Mouse (Mus musculus): ENCODE data around the gene Ppib. TPM values are rescaled to one million over a fixed set of nuclear protein-coding genes. Genes with fewer than 3 reads are reported as not detected.
A peak's percentile ranks its signal among the peaks of the same experiment; 100 is the strongest.

Ppib gene
- polyA plus RNA-seq, 1 experiment: 117 TPM

DNA sequence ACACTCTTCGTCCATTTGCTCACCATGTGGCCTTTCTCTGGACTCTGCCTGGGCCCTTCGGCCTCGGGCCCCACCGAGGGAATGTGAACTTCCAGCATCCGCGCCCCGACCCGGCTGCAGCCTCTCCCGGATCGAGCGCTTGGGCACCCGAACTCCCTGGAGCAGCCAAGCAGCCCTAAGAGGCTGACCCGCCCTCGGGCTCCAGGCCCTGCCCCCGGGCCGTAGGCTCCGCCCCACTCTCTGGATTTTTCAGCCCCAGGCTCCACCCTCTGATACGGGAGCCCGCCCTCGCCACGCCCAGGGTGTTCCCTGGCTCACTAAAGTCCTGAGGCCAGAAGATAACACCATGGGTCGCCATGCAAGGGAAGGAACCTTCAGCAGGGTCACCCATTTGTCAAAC is 9.6 kb downstream of the Ppib start, which contains the start of gene Snx22:
TSS of gene Snx22 (minus strand) at position 137 of the 400 bp plus-strand sequence.
- H3K4me1 ChIP-seq (ENCODE audit: control insufficient read depth, insufficient read depth, insufficient read length): peaks cover 12% of the 10 kb centered on the region; the same call in 1 of the 2 replicates
- under 1% methylated on average over 22 of the region's 22 CpGs for WGBS
- TF ChIP-seq CTCF (IDR thresholded peaks at IDR 0.05; ENCODE audit: extremely low read depth, insufficient read depth, insufficient read length, insufficient replicate concordance) (no peak), POLR2A (IDR thresholded peaks at IDR 0.05; ENCODE audit: low read depth, low read length) (no peak)
- peak within 1 kb of the TSS; percentile 55 for H3K4me3 ChIP-seq (ENCODE audit: extremely low read depth, insufficient read depth, insufficient read length)
- H3K27ac ChIP-seq (ENCODE audit: insufficient read depth, low read length): no peak within 1 kb of the TSS
- H3K36me3 ChIP-seq (ENCODE audit: control insufficient read depth, insufficient read depth, low read length): peaks cover 25% of the 10 kb centered on the region
- H3K27me3 ChIP-seq (ENCODE audit: control insufficient read depth, insufficient read depth, low read length): peaks cover 11% of the 10 kb centered on the region
- DNase-seq (ENCODE audit: low read depth in 1 of 2, low spot score in 2 of 2): peak; percentile 26 to 72

DNA sequence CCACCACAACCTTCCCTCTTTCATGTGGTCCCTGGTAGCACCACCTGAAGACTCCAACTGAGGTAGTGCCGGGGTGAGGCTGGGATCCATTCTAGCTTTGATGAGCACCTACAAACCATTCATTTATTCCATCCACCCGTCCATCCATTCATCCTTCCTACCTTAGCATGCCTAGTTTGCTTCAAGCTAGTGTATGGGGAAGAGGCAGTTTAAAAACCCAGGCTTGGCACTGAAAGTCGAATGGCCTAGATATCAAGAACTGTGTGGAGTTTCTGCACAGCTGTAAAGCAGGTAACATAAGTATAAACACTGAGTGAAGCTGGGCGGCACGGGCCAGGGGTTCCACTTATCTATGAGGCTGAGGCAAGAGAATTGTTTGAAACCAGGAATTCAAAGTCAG is 10.1 kb downstream of the Ppib start:
- Histone ChIP-seq H3K36me3 (ENCODE audit: control insufficient read depth, insufficient read depth, low read length) (peaks cover 23% of the 10 kb centered on the region), H3K27ac (ENCODE audit: insufficient read depth, low read length) (no peak overlapping the region), H3K4me3 (ENCODE audit: extremely low read depth, insufficient read depth, insufficient read length) (no peak overlapping the region), H3K4me1 (ENCODE audit: control insufficient read depth, insufficient read depth, insufficient read length) (peaks cover 12% of the 10 kb centered on the region; the same call in 1 of the 2 replicates), H3K27me3 (ENCODE audit: control insufficient read depth, insufficient read depth, low read length) (peaks cover 11% of the 10 kb centered on the region)
- TF ChIP-seq CTCF (IDR thresholded peaks at IDR 0.05; ENCODE audit: extremely low read depth, insufficient read depth, insufficient read length, insufficient replicate concordance) (no peak), POLR2A (IDR thresholded peaks at IDR 0.05; ENCODE audit: low read depth, low read length) (no peak)
- DNase-seq (ENCODE audit: low read depth in 1 of 2, low spot score in 2 of 2): no peak
- WGBS: 85% methylated on average over 5 of the region's 5 CpGs

DNA sequence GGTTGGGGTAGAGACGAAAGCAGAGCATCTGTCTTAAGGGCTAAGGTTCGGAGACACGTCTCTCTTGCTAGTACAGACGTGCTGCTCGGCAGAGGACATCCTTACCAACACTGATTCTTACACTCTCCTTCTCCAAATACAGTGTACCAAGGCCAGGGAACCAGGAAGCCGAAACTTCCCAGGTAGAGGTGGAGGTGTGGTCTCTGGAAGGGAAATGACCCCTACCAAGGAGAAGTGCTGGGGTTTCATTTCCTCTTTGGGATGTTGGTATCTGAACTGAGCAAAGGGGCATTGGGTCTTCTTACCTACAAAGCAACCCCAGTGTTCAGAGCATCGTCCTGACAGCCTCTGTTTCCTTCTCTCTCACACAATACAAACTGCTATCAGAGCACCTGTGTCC is 12.7 kb downstream of the Ppib start:
- TF ChIP-seq CTCF (IDR thresholded peaks at IDR 0.05; ENCODE audit: extremely low read depth, insufficient read depth, insufficient read length, insufficient replicate concordance): no peak
- no peak for TF ChIP-seq POLR2A (IDR thresholded peaks at IDR 0.05; ENCODE audit: low read depth, low read length)
- Histone ChIP-seq H3K4me1 (ENCODE audit: control insufficient read depth, insufficient read depth, insufficient read length) (peaks cover 12% of the 10 kb centered on the region; the same call in 1 of the 2 replicates), H3K27me3 (ENCODE audit: control insufficient read depth, insufficient read depth, low read length) (peaks cover 11% of the 10 kb centered on the region), H3K36me3 (ENCODE audit: control insufficient read depth, insufficient read depth, low read length) (no peaks in the 10 kb centered on the region), H3K4me3 (ENCODE audit: extremely low read depth, insufficient read depth, insufficient read length) (no peak overlapping the region), H3K27ac (ENCODE audit: insufficient read depth, low read length) (no peak overlapping the region)
- WGBS: 70% methylated on average over 7 of the region's 7 CpGs
- DNase-seq (ENCODE audit: low read depth in 1 of 2, low spot score in 2 of 2): no peak

DNA sequence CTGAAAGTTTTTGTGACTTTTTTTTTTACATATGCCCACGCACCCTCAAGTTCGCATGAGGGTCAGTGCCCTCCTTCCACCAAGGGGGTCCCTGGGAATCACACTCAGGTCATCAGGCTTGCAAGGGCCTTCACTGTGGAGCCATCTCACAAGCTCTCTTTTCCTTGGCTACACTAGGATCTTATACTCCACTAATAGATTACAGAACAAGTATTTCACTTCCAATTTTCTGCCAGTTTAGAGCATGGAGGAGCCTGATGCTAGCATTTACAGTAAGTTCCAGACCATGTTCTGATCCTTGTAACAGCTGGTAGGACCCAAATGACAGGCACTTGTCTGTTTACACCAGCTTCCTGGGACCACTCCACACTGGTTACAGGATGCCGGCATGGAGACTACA is 18.1 kb downstream of the Ppib start:
- H3K4me3 ChIP-seq (ENCODE audit: extremely low read depth, insufficient read depth, insufficient read length): no peak overlapping the region
- WGBS: 82% methylated on average over 3 of the region's 3 CpGs

DNA sequence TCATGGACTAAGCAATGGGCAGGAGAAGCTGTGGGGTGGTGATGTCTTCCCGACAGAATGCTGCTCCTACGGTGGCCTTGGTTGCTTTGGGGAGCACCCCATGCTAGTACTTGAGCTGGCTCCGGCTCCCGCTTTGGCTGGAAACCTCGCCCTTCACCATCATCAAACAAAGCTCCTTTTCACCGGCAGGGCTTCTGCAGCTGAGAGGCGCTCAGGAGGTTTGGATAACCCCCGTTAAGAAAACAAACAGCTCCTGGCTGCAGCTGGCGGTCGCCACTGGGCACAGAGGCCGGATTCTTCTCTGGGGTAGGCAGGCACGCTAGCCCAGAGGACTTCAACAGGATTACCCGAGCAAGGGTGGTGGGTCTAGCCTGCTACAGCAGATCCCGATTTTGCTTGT is 18.5 kb downstream of the Ppib start:
- no peak overlapping the region for H3K27ac ChIP-seq (ENCODE audit: insufficient read depth, low read length)
- WGBS: 56% methylated on average over 14 of the region's 14 CpGs
- H3K4me3 ChIP-seq (ENCODE audit: extremely low read depth, insufficient read depth, insufficient read length): no peak overlapping the region
- no peak for DNase-seq (ENCODE audit: low read depth in 1 of 2, low spot score in 2 of 2)
- no peaks in the 10 kb centered on the region for H3K36me3 ChIP-seq (ENCODE audit: control insufficient read depth, insufficient read depth, low read length)
- H3K4me1 ChIP-seq (ENCODE audit: control insufficient read depth, insufficient read depth, insufficient read length): no peaks in the 10 kb centered on the region
- no peaks in the 10 kb centered on the region for H3K27me3 ChIP-seq (ENCODE audit: control insufficient read depth, insufficient read depth, low read length)
- TF ChIP-seq POLR2A (IDR thresholded peaks at IDR 0.05; ENCODE audit: low read depth, low read length): no peak
- no peak for TF ChIP-seq CTCF (IDR thresholded peaks at IDR 0.05; ENCODE audit: extremely low read depth, insufficient read depth, insufficient read length, insufficient replicate concordance)

More for the DNA sequence above, 18.1 kb downstream of the Ppib start:
- no peak overlapping the region for H3K27ac ChIP-seq (ENCODE audit: insufficient read depth, low read length)
- TF ChIP-seq POLR2A (IDR thresholded peaks at IDR 0.05; ENCODE audit: low read depth, low read length): no peak
- no peak for TF ChIP-seq CTCF (IDR thresholded peaks at IDR 0.05; ENCODE audit: extremely low read depth, insufficient read depth, insufficient read length, insufficient replicate concordance)
- no peak for DNase-seq (ENCODE audit: low read depth in 1 of 2, low spot score in 2 of 2)
- 0 out of 2 replicates have a peak, but pooled peaks cover 1% of the 10 kb centered on the region for H3K4me1 ChIP-seq (ENCODE audit: control insufficient read depth, insufficient read depth, insufficient read length)
- no peaks in the 10 kb centered on the region for H3K27me3 ChIP-seq (ENCODE audit: control insufficient read depth, insufficient read depth, low read length)
- H3K36me3 ChIP-seq (ENCODE audit: control insufficient read depth, insufficient read depth, low read length): no peaks in the 10 kb centered on the region

DNA sequence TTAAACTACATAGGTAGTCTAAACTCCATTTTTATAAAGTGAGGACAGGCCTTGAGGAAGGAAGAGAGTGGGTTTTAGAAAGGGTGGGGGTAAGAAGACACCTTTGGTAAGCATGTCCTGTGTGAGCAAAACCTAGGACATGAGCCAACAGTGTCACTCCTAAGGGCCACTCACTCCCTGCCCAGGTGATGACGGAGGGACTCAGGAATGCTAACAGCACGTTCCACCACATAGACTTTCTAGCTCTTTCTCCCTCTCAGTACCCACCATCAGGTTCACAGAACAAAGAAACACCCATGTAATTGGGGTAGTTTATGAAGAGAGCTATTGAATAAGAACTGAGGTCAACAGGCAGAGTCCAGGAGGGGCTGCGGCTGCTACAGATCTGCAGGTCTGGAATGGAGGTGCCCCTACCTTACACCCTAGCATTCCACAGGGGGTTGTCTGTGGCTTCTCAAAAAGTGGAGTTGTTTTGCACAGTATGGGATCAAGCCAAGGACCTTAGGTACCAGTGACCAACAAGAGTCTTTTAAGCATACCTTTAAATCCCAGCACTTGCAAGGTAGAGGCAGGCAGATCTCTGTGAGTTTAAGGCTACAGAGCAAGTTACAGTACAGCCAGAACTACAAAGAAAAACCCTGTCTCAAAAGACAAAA is 20.9 kb downstream of the Ppib start:
- 93% methylated on average over 3 of the region's 3 CpGs for WGBS
- TF ChIP-seq POLR2A (IDR thresholded peaks at IDR 0.05; ENCODE audit: low read depth, low read length): no peak
- TF ChIP-seq CTCF (IDR thresholded peaks at IDR 0.05; ENCODE audit: extremely low read depth, insufficient read depth, insufficient read length, insufficient replicate concordance): no peak
- H3K4me1 ChIP-seq (ENCODE audit: control insufficient read depth, insufficient read depth, insufficient read length): no peaks in the 10 kb centered on the region
- no peaks in the 10 kb centered on the region for H3K36me3 ChIP-seq (ENCODE audit: control insufficient read depth, insufficient read depth, low read length)
- no peak overlapping the region for H3K4me3 ChIP-seq (ENCODE audit: extremely low read depth, insufficient read depth, insufficient read length)
- no peak for DNase-seq (ENCODE audit: low read depth in 1 of 2, low spot score in 2 of 2)
- no peak overlapping the region for H3K27ac ChIP-seq (ENCODE audit: insufficient read depth, low read length)
- H3K27me3 ChIP-seq (ENCODE audit: control insufficient read depth, insufficient read depth, low read length): no peaks in the 10 kb centered on the region

DNA sequence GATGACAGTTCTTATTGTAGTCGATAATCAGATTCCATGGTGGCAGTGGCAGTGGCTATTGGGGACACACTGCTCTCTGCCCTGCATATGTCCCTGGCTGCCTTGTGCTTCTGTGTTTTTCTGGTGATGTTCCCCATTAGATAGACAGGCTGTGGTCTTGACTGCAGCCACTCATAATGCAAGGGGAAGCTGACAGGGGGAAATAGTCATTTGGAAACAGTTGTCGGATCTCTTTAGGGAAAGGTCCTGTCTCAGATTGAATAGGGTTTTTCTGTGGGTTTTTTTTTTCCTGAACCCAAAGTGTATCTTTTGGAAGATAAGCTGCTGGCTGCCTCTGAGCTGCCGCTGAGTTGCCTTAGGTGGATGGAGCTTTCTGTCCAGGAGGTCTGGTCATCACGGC is 22.0 kb downstream of the Ppib start:
- no peak overlapping the region for H3K27ac ChIP-seq (ENCODE audit: insufficient read depth, low read length)
- no peaks in the 10 kb centered on the region for H3K27me3 ChIP-seq (ENCODE audit: control insufficient read depth, insufficient read depth, low read length)
- TF ChIP-seq CTCF (IDR thresholded peaks at IDR 0.05; ENCODE audit: extremely low read depth, insufficient read depth, insufficient read length, insufficient replicate concordance) (no peak), POLR2A (IDR thresholded peaks at IDR 0.05; ENCODE audit: low read depth, low read length) (no peak)
- H3K4me3 ChIP-seq (ENCODE audit: extremely low read depth, insufficient read depth, insufficient read length): no peak overlapping the region
- 75% methylated on average over 4 of the region's 4 CpGs for WGBS
- DNase-seq (ENCODE audit: low read depth in 1 of 2, low spot score in 2 of 2): no peak
- H3K36me3 ChIP-seq (ENCODE audit: control insufficient read depth, insufficient read depth, low read length): peaks cover 2% of the 10 kb centered on the region; the same call in 1 of the 2 replicates
- H3K4me1 ChIP-seq (ENCODE audit: control insufficient read depth, insufficient read depth, insufficient read length): no peaks in the 10 kb centered on the region
